Mouse (Mus musculus): Measurements from ENCODE around the gene Reg3g. TPM values are rescaled to one million over a fixed set of nuclear protein-coding genes. Genes with fewer than 3 reads are reported as not detected.

Reg3g gene
- not detected for polyA plus RNA-seq (2014; fragmentation: Illumina TruSeq; extraction: RNeasy Lipid Tissue Mini Kit (QIAGEN cat#74804); ENCODE audit: low read depth, low replicate concordance)

DNA sequence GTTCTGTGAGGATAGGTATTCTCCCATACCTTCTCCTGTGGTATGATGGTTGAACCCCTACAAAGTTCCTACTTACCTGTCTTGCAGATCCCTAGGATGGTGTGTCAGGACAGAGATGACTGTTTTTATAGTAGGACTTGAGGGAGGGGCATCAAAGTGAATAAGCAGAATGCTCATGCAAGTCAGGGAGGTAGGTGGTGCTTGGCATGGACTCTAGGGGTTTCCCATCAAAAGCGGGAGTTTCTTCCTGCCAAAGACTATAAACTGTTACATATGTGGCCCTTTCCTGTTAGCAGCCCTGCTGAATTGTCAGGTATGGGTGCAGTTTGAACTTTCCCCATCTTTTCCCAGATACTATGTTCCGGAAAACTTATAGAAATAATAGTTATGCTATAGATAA lies at the start of gene Reg3g:
Gene Reg3g, minus strand, starts transcription at position 101 of the 400 bp plus-strand sequence.

DNA sequence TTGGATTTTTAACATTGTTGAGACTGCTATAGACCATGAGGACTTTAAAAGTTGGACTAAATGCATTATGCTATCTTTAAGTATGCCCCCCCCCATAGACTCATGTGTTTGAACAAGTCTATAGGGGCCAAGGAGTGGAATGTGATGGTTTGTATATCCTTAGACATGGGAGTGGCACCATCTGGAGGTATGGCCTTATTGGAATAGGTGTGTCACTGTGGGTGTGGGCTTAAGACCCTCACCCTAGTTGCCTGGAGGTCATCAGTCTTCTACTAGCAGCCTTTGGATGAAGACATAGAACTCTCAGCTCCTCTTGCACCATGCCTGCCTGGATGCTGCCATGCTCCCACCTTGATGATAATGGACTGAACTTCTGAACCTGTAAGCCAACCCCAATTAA lies 46.3 kb downstream of the Reg3g start, which contains the start of gene Reg1:
Gene Reg1, plus strand, starts transcription at position 301 of the 400 bp plus-strand sequence.

Other genes with a start within 250 kb of the Reg3g start
- not detected for gene Reg3b, start 98.2 kb downstream of the Reg3g start, polyA plus RNA-seq (2014; fragmentation: Illumina TruSeq; extraction: RNeasy Lipid Tissue Mini Kit (QIAGEN cat#74804); ENCODE audit: low read depth, low replicate concordance)
- gene Reg3d, start 90.0 kb downstream of the Reg3g start, polyA plus RNA-seq (2014; fragmentation: Illumina TruSeq; extraction: RNeasy Lipid Tissue Mini Kit (QIAGEN cat#74804); ENCODE audit: low read depth, low replicate concordance), result not detected
- gene Reg3a, start 88.2 kb downstream of the Reg3g start, polyA plus RNA-seq (2014; fragmentation: Illumina TruSeq; extraction: RNeasy Lipid Tissue Mini Kit (QIAGEN cat#74804); ENCODE audit: low read depth, low replicate concordance), result not detected
- gene Reg2, start 73.2 kb downstream of the Reg3g start, polyA plus RNA-seq (2014; fragmentation: Illumina TruSeq; extraction: RNeasy Lipid Tissue Mini Kit (QIAGEN cat#74804); ENCODE audit: low read depth, low replicate concordance), result not detected
- gene Reg1, start 46.2 kb downstream of the Reg3g start, polyA plus RNA-seq (2014; fragmentation: Illumina TruSeq; extraction: RNeasy Lipid Tissue Mini Kit (QIAGEN cat#74804); ENCODE audit: low read depth, low replicate concordance), result 2.0 TPM